Mouse (Mus musculus): ENCODE data around the gene Mrps23. TPM values are rescaled to one million over a fixed set of nuclear protein-coding genes. Genes with fewer than 3 reads are reported as not detected.

Mrps23 gene
- total RNA-seq (2014; fragmentation: Nextera tagmentation) (69.0 and 88.8 TPM in 2 replicates), total RNA-seq (2017) (54.9 and 57.7 TPM in 2 replicates)

DNA sequence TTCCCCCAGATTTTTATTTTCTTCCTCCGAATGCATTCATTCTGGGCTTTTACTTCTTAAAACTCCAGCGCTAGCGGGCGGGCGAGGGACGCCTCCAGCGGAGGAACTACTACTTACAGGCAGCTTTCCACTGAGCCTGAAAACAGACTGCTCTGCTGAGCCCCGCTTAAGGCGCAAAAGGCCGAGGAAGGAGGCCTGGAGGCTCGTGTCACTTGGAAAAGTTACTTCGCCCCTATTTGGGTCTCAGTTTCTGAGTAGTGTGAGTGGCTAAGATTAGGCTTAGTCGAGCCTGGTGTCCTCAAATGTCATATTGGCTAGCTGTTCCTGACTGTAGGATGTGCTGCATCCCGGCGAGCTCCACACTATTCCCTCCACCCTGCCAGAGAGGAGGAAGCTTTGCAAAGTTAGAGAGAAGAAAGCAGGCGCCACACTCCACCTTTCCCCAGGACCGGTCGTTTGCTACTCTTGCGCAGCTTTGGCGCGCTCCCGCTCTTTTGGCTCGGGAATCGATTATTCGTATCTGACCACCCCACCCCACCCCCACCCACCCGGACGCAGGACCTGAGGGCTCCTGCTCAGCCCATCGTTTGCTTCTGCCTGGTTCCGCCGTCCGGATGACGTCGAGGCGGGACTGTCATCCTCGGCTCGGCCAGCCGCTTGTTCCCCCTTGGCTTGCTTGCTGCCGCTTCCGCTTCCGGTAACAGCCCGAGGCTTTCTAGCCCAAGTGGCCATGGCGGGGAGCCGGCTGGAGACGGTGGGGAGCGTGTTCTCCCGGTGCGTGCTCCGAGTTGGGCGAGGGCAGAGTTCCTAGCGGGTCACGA is at the start of gene Mrps23:
TSS of gene Mrps23 (plus strand) at position 677 of the 821 bp plus-strand sequence.
- ATAC-seq (replicated peaks; ENCODE audit: poor library complexity, severe bottlenecking) = peak; percentile 96

DNA sequence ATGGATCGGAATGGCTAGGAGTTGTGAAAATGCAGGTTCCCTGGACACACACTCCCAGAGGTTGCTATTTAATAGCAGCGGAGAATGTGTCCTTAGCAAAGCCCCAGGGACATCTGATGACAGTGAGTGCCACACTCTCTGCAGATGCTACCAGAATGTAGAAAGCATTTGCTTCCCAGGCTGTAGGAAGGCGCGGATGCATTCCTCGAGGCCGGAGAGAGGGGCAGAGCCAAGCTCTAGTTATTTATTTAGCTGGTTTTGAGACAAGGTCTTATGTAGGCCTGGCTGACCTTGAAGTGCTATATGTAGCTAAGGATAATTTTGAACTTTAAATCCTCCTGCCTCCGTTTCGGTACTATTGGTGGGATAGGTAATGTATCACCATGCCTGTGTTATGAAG is 49.7 kb upstream of the Mrps23 start:
- ATAC-seq (replicated peaks; ENCODE audit: poor library complexity, severe bottlenecking) = no peak

DNA sequence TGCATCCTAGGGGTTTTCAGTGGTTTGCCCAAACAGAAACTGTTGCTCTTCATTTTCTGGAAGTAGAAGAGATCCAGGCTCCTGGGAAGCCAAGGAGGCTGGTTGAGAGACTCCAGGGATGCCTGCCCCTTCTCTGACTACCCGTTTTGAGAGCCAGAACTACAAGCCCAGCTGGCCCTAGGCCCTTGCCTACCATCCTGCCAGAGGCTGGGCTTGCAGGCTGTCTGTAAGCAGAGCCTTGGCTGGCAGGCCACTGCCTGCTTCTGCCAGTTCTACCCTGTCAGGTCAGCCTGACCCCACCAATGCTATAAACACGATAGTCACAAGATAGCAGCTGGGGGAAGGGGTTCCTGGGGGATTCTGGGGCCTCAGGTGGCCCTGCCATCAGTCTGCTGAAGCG is 48.7 kb upstream of the Mrps23 start:
- ATAC-seq (replicated peaks; ENCODE audit: poor library complexity, severe bottlenecking) = no peak

DNA sequence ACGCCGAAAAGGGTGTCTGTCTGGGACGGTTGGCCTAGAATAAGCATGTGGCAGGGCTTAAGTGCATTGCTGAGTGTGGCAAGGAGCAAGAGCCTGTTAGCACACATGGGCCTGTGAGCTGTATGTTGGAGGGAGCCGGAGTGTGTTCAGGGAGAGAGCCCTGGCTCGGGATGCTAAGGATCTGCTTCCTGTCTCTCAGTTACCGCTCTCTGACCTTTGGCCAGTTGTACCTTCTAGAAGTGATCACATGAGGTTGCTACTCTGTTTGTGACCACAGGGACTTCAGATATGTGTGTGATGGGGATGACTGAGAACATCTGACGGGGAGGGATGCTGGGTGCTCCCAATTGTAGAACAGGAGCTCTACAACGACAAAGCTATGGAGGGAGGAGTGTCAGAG is 48.2 kb upstream of the Mrps23 start:
- no peak for ATAC-seq (replicated peaks; ENCODE audit: poor library complexity, severe bottlenecking)

DNA sequence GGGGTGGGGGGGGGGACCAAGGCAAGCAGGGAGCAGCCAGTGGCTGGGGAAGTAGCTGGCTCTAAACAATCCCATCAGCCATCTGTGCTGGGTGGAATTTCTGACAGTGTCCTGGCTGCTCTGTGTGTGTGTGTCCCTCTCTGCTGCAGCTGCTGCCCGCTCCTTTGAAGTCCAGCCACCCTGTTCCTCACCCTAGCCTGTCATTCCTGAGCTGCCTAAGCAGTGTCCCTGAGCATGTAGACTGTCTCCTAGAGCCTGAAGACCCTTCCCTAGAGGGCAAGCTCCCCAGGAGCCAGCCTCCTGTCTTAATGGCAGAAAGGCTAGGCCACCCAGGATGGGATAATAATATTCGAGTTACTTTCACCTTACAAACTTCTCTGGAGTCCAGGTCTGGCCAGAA is 47.8 kb upstream of the Mrps23 start:
- no peak for ATAC-seq (replicated peaks; ENCODE audit: poor library complexity, severe bottlenecking)

DNA sequence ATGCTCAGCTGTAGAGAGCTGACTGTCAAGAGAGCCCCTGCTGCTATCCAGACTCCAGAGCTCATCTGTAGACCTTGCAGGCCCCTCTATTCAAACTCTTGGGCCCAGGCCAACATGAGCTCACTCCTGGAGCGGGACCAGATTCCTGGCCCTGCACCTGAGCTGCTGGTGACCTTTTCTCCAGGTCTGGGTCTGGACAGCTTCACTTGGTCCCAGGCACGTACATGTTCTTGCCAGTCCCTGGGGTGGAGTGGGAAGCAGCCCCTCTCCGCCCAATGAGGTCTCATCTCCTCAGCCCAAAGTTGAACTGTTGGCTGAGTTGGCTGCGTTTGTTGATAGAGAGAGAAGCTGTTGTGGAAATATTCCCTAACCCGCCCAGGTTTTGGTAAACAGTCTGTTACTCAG is 45.3 kb upstream of the Mrps23 start:
- no peak for ATAC-seq (replicated peaks; ENCODE audit: poor library complexity, severe bottlenecking)

DNA sequence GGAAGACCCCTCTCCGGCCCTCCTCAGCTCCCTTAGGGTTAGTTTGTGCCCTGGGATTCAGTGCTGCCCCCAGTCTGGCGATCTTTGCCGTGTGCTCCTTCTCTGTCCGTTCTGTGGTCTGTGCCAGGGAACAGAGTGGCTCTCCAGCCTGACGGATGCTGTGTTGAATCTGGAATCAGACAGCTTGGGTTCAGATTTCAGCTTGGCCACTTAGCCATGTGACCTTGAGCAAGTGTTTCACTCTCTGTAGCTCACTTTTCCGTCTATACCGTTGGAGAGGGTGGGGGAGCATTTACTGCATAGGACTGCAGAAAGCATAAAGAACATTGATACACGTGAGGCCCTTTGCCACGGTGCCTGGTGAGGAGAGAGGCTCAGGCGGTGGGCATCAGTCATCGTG is 44.8 kb upstream of the Mrps23 start:
- ATAC-seq (replicated peaks; ENCODE audit: poor library complexity, severe bottlenecking) = no peak

DNA sequence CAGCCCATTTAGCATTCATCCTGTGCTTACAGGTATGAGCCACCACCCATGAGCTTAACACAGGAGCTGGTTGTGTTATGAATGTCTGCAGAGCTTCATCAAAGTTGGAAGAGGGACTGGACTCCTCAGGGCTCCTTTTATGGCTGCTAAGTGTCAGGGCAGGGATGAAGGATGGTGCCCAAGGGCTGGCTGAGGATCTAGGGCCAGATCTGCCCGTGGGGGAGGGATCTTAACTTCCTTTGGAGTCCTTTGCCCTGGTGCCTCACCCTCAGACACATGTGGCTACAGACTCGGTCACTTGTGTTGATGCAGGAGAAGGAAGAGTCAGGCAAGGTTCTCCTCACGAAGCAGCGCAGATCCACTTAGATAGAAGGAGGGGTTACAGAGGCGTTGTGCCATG is 43.9 kb upstream of the Mrps23 start:
- ATAC-seq (replicated peaks; ENCODE audit: poor library complexity, severe bottlenecking) = no peak

DNA sequence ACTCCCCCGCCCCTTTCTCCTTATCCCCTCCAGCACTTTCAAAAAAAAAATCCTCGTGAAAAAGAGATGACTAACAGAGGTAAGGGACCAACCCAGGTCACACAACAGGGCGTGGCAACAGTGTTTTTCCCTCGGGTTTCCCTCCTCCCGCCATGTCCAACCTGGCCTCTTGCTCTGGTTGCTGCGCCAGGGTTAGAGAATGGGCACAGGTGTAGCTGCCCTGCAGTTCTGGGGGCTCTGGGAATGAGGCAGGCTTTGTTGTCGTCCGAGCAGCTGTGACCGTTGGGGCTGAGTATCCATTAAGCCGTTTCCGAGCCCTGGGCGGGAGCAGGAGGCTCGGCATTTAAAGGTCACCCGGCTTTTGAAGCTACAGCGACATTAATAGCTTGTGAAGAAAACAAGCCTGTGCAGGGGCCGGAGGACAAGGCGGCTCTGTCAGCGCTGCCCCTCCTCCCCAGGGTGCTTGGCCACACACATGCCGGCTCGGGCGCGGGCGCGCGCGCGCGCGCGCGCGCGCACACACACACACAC is 43.1 kb upstream of the Mrps23 start:
- no peak for ATAC-seq (replicated peaks; ENCODE audit: poor library complexity, severe bottlenecking)

DNA sequence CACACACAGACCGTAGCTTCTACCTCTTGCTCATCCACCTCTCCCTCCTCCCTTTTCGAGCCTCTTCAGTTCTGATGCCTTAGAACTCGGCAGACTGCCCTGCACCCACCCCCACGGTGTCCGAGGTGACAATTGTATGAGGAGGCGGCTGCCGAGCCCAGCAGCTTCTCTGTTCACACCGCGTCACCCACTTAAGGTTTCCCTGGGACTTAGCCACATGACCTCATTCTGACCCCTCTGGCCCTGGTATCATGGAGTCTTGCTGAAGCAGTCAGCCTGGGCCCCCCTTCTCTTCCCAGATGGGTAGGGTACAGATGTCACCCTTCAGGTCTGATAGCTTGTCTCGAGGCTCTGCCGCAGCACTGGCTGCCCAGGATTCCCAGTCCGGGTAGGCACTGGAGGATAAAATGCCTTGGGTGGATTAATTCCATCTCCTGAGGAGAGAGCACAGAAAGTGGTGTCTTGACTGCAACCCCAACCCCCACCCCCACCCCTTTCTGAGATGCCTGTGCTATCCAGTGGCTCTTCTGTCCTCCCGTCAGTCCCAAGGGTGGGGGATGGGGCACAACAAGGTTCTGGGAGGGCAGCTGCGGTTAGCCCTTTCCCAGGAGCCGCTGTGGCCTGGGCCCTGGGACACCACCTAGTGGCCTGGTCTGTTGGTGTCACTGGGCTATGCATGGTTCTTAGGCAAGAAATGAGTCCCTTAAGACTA is 42.4 kb upstream of the Mrps23 start:
- ATAC-seq (replicated peaks; ENCODE audit: poor library complexity, severe bottlenecking) = peak; percentile 54

DNA sequence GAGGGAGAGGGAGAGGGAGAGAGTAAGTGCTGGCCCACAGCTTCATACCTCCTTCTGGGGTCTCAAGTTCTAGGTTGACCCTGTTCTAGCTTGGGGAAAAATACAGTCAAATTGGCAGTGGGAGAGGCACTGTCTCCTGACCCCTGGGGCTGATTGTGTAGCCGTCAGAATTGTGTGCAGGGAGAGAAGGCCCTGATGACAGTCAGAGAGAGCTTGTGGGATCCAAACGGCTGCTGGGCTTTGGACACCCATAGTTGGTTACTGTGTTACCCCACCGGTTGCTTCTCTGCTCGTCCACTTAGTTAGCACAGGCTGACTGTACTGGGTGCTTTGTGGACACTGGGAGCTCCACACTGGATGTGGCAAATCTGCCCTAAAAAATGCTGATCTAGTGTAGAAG is 41.4 kb upstream of the Mrps23 start:
- no peak for ATAC-seq (replicated peaks; ENCODE audit: poor library complexity, severe bottlenecking)

DNA sequence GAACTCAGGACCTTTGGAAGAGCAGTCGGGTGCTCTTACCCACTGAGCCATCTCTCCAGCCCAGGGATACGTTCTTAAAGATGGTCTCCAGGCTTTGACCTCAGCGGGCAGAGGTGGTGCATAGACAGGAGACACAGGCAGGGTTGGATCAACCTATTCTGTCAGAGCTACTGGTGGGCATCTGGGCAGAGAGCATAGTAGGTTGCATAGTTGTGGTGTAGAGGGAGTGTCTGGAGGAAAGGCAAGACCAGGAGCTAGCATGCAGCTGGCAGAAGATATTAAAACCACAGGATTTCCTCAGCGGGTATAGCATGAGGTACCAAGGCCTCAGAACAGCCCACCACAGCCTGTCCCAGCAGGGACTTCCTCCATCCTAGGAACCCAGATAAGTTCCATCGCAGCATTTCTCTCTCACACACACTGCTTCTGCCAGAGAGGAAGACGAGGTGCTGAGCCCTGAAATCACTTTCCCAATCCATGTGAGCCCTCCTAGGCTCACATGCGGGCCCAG is 39.9 kb upstream of the Mrps23 start:
- peak; percentile 85 for ATAC-seq (replicated peaks; ENCODE audit: poor library complexity, severe bottlenecking)

DNA sequence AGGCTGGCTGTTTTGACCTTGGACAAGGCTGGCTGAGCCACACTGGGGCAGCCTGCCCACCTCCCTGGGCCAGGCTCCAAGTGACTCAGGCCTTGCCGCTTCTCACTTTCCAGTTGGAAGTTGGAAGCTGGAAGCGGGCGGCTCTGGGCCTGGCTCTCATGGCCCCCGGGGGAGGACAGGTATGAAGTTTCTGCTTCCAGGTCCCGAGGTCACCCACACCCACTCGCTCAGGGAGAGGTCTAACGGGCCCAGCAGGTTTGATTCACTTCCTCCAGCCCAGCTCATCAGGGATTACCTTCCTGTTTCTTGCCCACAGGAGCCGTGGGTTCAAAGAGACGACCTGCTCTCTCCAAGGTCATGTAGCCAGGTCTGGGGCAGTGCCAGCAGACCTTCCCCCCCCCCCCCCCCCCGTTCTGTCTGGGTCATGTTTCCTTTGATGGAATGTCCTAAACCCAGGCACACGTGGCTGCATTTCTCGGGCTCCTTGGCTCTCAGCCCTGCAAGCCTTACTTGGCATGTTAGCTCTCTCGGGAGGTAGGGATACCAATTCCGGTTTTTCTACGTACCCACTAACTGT is 39.3 kb upstream of the Mrps23 start:
- ATAC-seq (replicated peaks; ENCODE audit: poor library complexity, severe bottlenecking) = peak; percentile 33

DNA sequence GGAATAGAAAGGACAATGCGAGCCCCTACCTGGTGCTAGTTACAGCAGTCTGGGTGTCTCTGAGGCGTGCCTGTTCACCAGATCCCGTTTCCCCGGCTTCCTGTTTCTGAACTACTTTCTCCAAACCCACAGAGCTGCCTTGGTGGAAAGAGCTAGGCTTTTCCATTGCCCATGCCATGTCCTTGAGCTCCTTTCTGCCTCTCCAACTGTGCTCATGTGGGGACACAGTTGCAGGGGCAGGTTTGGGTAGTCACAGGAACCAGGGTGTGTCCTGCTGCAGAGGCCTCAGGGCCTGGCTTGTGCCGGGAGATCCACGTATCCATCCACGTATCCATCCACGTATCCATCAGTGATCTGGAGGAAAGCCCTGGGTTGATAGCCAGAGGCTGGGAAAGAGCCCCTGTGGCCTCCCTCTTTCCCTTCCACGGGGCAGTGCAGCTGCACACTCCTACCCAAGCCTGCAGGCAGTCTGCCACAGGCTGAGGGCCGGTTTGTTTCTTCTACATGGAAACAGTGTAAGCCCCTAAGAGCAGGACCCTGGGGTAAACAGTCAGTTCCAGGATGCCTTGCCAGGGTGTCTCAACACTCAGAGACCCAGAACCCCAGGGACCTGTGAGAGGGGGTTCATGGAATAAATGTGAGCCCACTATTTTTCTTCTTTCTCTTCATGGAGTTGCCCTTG is 38.4 kb upstream of the Mrps23 start:
- no peak for ATAC-seq (replicated peaks; ENCODE audit: poor library complexity, severe bottlenecking)

DNA sequence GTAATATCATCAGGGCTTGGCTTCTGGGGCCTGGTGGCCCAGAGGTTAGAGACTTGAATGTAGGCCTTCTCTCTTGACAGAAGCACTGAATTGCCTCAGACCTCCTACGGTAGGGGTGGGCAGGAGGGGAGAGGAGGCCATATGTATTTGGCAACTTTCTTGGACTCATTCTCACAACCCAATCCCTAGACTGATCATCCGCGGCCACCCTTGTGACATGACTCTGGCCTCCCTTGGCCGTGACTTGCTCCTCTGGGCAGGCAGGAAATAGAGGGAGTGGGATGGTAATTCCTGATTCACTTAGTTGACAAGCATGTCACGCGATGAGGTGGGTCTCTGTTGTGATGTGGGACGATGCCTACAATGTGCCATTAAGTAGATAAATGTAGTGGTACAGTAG is 37.7 kb upstream of the Mrps23 start:
- ATAC-seq (replicated peaks; ENCODE audit: poor library complexity, severe bottlenecking) = no peak

DNA sequence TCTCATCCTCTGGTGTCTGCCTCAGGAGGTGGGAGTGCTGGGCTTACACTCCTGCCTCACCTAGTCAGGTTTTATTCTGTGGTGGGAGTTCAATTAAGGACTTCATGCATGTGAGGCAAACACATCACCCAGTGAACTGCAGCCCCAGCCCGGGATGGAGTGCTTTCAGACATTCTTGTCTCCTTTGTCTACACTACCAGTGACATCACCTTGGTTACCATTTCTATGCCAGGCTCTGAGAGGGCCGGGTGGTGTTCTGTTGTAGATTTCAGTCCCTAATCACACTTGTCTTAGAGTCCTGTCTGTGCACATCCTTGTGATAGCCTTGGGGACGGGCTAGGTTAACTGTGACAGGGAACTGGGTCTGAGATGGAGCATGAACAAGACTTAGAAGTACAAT is 35.6 kb upstream of the Mrps23 start:
- ATAC-seq (replicated peaks; ENCODE audit: poor library complexity, severe bottlenecking) = no peak

DNA sequence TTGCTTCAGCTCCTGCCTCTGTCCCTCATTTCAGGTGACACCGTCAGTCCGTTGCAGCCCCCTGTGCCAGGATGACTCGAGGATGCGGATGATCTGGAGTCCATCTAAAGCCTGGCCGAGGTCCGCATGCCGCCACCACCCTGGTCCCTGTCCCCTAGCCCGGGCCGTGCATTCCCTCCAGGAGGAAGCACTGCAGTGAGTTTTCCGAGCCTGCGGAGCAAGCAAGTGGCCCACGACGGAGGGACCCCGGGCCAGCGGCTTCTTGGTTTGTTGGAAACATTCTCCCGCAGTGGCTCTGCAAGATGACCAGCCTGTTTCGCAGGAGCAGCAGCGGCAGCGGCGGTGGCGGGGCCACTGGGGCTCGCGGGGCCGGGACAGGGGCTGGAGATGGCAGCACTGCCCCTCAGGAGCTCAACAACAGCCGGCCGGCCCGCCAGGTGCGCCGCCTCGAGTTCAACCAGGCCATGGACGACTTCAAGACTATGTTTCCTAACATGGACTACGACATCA is 34.6 kb upstream of the Mrps23 start:
- ATAC-seq (replicated peaks; ENCODE audit: poor library complexity, severe bottlenecking) = no peak

DNA sequence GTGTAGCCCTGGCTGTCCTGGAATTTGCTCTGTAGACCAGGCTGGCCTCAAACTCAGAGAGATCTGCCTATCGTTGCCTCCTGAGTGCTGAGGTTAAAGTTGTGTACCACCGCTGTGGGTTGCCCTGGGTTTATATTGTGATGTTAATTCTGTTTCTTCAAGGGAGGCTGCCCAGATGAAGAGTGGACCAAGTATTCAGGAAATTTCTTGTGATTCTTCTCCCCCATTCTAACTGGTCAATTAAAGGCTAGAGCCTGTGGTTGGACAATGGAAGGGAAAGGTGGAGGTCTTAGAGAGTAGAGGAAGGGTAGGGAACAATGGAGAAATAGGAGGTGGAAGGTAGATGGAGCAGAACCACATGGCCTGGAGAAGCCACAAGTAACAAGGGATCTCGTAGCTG is 33.6 kb upstream of the Mrps23 start:
- ATAC-seq (replicated peaks; ENCODE audit: poor library complexity, severe bottlenecking) = no peak

DNA sequence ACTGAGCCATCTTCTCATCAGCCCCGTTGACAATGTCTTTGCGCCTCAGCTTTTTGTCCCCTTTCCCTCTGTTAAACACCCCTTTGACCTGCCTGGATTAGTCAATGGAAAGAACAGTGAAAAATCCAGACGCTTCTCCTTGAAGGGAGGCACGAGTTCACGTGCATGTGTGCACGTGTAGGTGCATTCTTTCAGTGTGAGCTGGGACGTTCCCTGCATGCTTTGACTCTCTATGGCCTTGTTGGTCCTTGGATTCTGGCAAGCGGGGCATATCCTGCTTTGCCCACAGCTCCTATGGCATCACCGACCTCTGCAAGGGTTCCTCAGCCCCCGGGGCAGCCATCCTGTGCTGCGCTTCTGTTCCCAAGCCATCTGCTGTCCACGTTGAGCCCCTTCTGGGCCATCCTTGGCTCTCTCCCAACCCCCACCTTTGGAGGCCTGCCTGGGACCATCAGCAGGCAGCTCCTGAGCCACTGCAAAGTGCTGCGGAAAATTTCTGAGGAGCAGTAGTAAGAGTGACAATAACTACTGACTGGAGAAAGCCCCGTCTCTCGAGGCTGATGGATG is 32.2 kb upstream of the Mrps23 start:
- no peak for ATAC-seq (replicated peaks; ENCODE audit: poor library complexity, severe bottlenecking)

Data from granulocyte monocyte progenitor cell, adult 5-6 weeks (primary cell).